Mouse (Mus musculus): ENCODE measurements at regions not wholly inside any gene's neighbourhood (a gene's known extent, or its start where the extent isn't known, plus 50 kb on each side); places are given as distances from the start of the nearest gene placed in this dataset.

GRCm38 (mm10) chr1:190562865-190563457 is 348.6 kb downstream of the Rps6kc1 start:
- Histone ChIP-seq H3K27me3 (replicated peaks; ENCODE audit: control insufficient read depth, insufficient read depth, low read length) (no peaks in the 10 kb centered on the region), H3K27ac (ENCODE audit: insufficient read depth, low read depth, low read length) (no peak overlapping the region), H3K4me1 (ENCODE audit: control insufficient read depth, insufficient read depth, low read length) (no peaks in the 10 kb centered on the region), H3K36me3 (ENCODE audit: control insufficient read depth, insufficient read depth, low read length) (no peaks in the 10 kb centered on the region), H3K4me3 (ENCODE audit: insufficient read depth, low read depth, low read length) (no peak overlapping the region)
- WGBS = 56% methylated on average over 13 of the region's 13 CpGs
- TF ChIP-seq POLR2A (IDR thresholded peaks at IDR 0.05; ENCODE audit: low read depth, low read length) (no peak), CTCF (conservative IDR thresholded peaks at IDR 0.05; ENCODE audit: insufficient read depth, insufficient read length, low read depth, low read length) (no peak)
- DNase-seq = no peak

DNA sequence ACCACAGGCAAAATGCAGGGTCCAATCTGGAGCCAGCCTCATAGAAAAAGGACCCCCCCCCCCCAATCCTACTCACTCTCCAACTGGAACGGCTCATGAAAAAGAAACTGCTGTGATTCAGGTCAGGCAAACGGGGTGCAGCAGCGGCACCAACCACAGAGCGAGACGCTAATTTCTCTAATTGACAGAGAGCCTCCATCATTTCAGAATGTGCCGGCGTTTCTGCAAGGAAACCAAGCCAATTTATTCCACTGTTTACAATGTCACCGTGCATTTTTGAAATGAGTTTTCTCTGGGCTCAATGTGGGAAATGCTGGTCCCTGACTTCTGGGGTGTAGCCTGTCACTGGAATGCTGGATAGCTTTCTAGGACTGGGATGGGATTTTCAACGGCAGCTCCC is 351.5 kb downstream of the Rps6kc1 start:
- no peak for TF ChIP-seq POLR2A (IDR thresholded peaks at IDR 0.05; ENCODE audit: low read depth, low read length)
- no peak for TF ChIP-seq CTCF (conservative IDR thresholded peaks at IDR 0.05; ENCODE audit: insufficient read depth, insufficient read length, low read depth, low read length)
- Histone ChIP-seq H3K27ac (ENCODE audit: insufficient read depth, low read depth, low read length) (no peak overlapping the region), H3K4me1 (ENCODE audit: control insufficient read depth, insufficient read depth, low read length) (no peaks in the 10 kb centered on the region), H3K27me3 (replicated peaks; ENCODE audit: control insufficient read depth, insufficient read depth, low read length) (no peaks in the 10 kb centered on the region), H3K4me3 (ENCODE audit: insufficient read depth, low read depth, low read length) (no peak overlapping the region), H3K36me3 (ENCODE audit: control insufficient read depth, insufficient read depth, low read length) (no peaks in the 10 kb centered on the region)
- DNase-seq = no peak
- 80% methylated on average over 9 of the region's 9 CpGs for WGBS

DNA sequence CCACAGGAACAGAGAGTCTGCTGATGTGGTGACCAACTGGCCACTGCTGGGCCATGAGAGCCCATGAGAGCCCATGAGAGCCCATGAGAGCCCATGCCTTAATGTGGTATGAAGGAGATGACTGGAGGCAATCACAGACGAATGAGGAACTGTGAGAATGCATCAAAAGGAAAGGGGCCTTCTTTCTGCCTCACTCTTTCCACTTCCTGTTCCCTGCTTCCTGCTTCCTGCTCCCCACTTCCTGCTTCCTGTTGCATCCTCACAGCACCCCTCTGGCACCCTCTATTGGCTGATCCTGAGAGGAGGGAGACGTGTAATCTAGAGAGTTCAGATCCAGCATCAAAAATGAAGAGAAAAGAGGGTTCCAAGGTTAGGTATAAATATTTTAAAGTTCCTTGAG is 369.7 kb downstream of the Rps6kc1 start:
- H3K27ac ChIP-seq (ENCODE audit: insufficient read depth, low read depth, low read length) = no peak overlapping the region
- H3K4me1 ChIP-seq (ENCODE audit: control insufficient read depth, insufficient read depth, low read length) = no peaks in the 10 kb centered on the region
- peak; percentile 27; the same call in 1 of the 2 replicates for TF ChIP-seq CTCF (conservative IDR thresholded peaks at IDR 0.05; ENCODE audit: insufficient read depth, insufficient read length, low read depth, low read length)
- TF ChIP-seq POLR2A (IDR thresholded peaks at IDR 0.05; ENCODE audit: low read depth, low read length) = no peak
- WGBS = 65% methylated on average over 2 of the region's 2 CpGs
- H3K4me3 ChIP-seq (ENCODE audit: insufficient read depth, low read depth, low read length) = no peak overlapping the region
- no peaks in the 10 kb centered on the region for H3K36me3 ChIP-seq (ENCODE audit: control insufficient read depth, insufficient read depth, low read length)
- H3K27me3 ChIP-seq (replicated peaks; ENCODE audit: control insufficient read depth, insufficient read depth, low read length) = no peaks in the 10 kb centered on the region
- DNase-seq = no peak

GRCm38 (mm10) chr1:190532879-190533676 is 362.6 kb upstream of the Prox1 start:
- Histone ChIP-seq H3K27me3 (replicated peaks; ENCODE audit: control insufficient read depth, insufficient read depth, low read length) (no peaks in the 10 kb centered on the region), H3K36me3 (ENCODE audit: control insufficient read depth, insufficient read depth, low read length) (no peaks in the 10 kb centered on the region), H3K27ac (ENCODE audit: insufficient read depth, low read depth, low read length) (no peak overlapping the region), H3K4me1 (ENCODE audit: control insufficient read depth, insufficient read depth, low read length) (no peaks in the 10 kb centered on the region), H3K4me3 (ENCODE audit: insufficient read depth, low read depth, low read length) (no peak overlapping the region)
- TF ChIP-seq CTCF (conservative IDR thresholded peaks at IDR 0.05; ENCODE audit: insufficient read depth, insufficient read length, low read depth, low read length) = no peak
- TF ChIP-seq POLR2A (IDR thresholded peaks at IDR 0.05; ENCODE audit: low read depth, low read length) = no peak
- WGBS = 61% methylated on average over 10 of the region's 10 CpGs
- no peak for DNase-seq

- Histone ChIP-seq H3K4me1 (ENCODE audit: control insufficient read depth, insufficient read depth, low read length) (no peaks in the 10 kb centered on the region), H3K4me3 (ENCODE audit: insufficient read depth, low read depth, low read length) (no peak overlapping the region), H3K36me3 (ENCODE audit: control insufficient read depth, insufficient read depth, low read length) (no peaks in the 10 kb centered on the region), H3K27ac (ENCODE audit: insufficient read depth, low read depth, low read length) (no peak overlapping the region), H3K27me3 (replicated peaks; ENCODE audit: control insufficient read depth, insufficient read depth, low read length) (no peaks in the 10 kb centered on the region)
- WGBS = 91% methylated on average over 6 of the region's 6 CpGs
- DNase-seq = no peak
- TF ChIP-seq CTCF (conservative IDR thresholded peaks at IDR 0.05; ENCODE audit: insufficient read depth, insufficient read length, low read depth, low read length) = no peak
- no peak for TF ChIP-seq POLR2A (IDR thresholded peaks at IDR 0.05; ENCODE audit: low read depth, low read length)
Measured at GRCm38 (mm10) chr1:190531224-190531623, 360.7 kb upstream of the Prox1 start.

DNA sequence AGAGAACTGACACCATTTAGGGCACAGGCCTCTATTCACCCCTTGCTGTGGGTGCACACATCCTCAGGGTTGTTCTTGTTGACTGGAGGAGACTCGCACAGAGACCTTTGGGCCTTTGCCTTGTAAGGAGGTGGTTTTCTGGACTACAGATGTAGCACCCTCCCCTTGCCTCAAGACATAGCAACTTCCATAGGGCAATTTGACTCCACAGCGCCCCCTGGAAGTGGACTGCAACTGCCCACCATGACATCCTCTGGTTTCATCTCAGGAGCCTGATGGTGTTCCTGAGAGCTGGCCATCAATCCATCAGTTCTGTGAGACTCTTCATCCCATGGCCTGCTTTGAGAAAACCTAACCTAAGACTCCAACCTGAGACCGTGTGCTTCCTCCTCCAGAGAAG is 359.6 kb upstream of the Prox1 start:
- Histone ChIP-seq H3K36me3 (ENCODE audit: control insufficient read depth, insufficient read depth, low read length) (no peaks in the 10 kb centered on the region), H3K27ac (ENCODE audit: insufficient read depth, low read depth, low read length) (no peak overlapping the region), H3K4me3 (ENCODE audit: insufficient read depth, low read depth, low read length) (no peak overlapping the region), H3K27me3 (replicated peaks; ENCODE audit: control insufficient read depth, insufficient read depth, low read length) (no peaks in the 10 kb centered on the region), H3K4me1 (ENCODE audit: control insufficient read depth, insufficient read depth, low read length) (no peaks in the 10 kb centered on the region)
- DNase-seq = no peak
- no peak for TF ChIP-seq POLR2A (IDR thresholded peaks at IDR 0.05; ENCODE audit: low read depth, low read length)
- TF ChIP-seq CTCF (conservative IDR thresholded peaks at IDR 0.05; ENCODE audit: insufficient read depth, insufficient read length, low read depth, low read length) = no peak
- WGBS = 82% methylated on average over 3 of the region's 3 CpGs

DNA sequence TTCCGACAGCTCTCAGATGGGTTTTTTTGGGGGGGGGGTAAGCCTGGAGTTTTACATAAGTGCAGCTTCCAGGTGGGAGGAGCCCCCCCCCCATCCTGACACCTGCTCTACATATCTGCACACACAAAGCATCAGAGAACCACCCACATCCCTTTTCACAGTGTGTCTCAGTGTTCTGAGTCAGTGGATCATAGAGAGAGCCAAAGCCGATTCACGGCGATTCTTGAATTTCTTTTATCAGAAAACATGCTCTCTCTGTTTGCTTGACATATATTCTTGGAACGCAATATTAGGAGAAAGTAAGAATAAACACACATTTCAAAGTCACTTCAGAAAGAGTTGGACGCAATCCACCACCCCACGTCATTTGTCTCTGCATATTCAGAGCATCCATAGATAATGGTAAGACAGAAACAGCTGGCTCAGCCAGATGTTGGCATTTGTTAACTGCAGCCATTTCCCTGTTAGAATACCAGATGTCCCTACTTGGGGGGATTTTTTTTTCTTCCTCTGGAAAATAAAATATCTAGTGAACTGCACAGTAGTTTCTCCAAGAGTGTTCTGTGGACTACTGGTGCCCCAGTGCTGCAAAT is 357.1 kb upstream of the Prox1 start:
- WGBS = 86% methylated on average over 7 of the region's 7 CpGs
- Histone ChIP-seq H3K4me1 (ENCODE audit: control insufficient read depth, insufficient read depth, low read length) (no peaks in the 10 kb centered on the region), H3K27me3 (replicated peaks; ENCODE audit: control insufficient read depth, insufficient read depth, low read length) (no peaks in the 10 kb centered on the region), H3K4me3 (ENCODE audit: insufficient read depth, low read depth, low read length) (no peak overlapping the region), H3K36me3 (ENCODE audit: control insufficient read depth, insufficient read depth, low read length) (no peaks in the 10 kb centered on the region), H3K27ac (ENCODE audit: insufficient read depth, low read depth, low read length) (no peak overlapping the region)
- DNase-seq = no peak
- TF ChIP-seq CTCF (conservative IDR thresholded peaks at IDR 0.05; ENCODE audit: insufficient read depth, insufficient read length, low read depth, low read length) = no peak
- TF ChIP-seq POLR2A (IDR thresholded peaks at IDR 0.05; ENCODE audit: low read depth, low read length) = no peak
